Mouse (Mus musculus) embryonic fibroblast, embryonic 13.5 days (primary cell): ENCODE measurements around the gene Ccdc146.

Experiments
- CTCF ChIP-seq: IDR thresholded peaks from 2 replicates; pipeline ENCODE4 v1.5.1; 2011; ENCODE audit warnings: mild to moderate bottlenecking, control low read depth, low read length, moderate library complexity, borderline replicate concordance; ENCODE audit not compliant: insufficient read depth
- POLR2A ChIP-seq: IDR thresholded peaks from 2 replicates; pipeline ENCODE4 v1.6.1; 2011; ENCODE audit warnings: low read depth, mild to moderate bottlenecking, control low read depth, low read length, moderate library complexity

- TF ChIP-seq CTCF = no peak
- no peak for TF ChIP-seq POLR2A
These were observed 12.4 kb downstream of the Ccdc146 start for GRCm38 (mm10) chr5:21412056-21412455.
